Mouse (Mus musculus): Measurements from ENCODE around the gene Agap3.

The Agap3 gene

DNA sequence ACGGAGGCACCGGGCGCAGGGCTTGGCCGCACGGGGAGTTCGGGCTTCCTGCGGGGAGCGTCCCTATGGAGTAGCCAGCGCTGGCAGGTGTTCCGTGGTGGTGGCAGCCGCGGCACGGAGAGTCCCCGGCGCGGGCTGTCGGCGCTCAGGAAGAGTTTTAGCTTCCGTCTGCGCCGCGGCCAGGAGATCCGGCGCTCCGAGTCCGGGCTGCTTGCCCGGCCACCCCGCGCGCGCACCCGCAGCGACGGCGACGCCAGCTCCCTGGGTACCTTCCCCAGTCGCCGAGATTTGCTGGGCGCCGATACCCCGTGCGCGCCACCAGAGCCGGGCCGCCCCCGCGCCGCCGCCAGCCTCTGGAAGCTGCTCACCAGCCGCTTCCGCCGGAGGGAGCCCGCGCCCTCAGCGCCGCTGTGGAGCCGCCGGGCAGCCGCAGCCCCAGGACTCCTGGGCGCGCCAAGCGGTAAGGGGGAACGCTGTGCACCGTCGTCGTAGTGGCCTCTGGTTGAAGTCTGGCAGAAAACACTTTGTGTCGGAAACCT, 22.8 kb downstream of the Agap3 start:
- peak; percentile 75 for DNase-seq (ENCODE audit: low spot score)

DNA sequence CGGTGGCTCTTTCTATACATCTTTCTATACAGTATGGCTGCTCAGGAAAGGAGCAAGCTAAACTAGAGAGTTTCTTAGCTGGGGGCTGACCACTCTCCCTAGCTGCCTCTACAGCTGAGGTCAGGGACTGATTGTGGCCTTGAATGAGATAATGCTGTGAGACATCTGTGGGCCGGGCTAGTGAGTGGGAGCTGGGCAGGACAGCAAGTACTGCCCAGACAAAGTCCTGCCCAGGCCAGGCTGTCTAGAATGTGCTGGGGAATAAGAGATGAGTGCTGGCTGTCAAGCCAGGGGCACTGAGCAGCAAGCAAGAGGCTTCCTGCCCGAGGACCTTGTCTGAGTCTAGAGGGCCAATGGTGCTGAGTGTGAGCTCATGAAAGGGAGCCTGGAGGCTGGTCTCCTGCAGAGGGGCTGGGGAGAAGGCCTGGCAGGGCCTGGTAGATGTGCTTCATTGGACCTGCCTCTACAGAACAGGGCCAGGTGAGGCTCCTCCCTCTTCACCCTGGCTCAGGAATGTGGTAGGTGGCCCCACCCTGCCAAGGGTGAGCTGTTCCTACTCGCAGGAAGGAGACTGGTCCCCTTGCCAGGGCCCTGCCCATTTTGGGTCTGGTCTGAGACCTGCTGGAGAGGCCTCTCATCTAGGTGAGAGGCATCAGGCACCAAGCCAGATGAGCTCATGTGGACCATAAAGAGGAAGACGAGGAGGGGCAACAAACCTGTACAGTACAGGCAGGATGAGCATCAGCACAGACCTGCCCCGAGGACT, 23.7 kb downstream of the Agap3 start:
- DNase-seq (ENCODE audit: low spot score): peak; percentile 55

GRCm38 (mm10) chr5:24477909-24478308, 25.9 kb downstream of the Agap3 start:
- no peak for DNase-seq (ENCODE audit: low spot score)

GRCm38 (mm10) chr5:24481647-24482046, 29.7 kb downstream of the Agap3 start:
- DNase-seq (ENCODE audit: low spot score): peak; percentile 60

DNA sequence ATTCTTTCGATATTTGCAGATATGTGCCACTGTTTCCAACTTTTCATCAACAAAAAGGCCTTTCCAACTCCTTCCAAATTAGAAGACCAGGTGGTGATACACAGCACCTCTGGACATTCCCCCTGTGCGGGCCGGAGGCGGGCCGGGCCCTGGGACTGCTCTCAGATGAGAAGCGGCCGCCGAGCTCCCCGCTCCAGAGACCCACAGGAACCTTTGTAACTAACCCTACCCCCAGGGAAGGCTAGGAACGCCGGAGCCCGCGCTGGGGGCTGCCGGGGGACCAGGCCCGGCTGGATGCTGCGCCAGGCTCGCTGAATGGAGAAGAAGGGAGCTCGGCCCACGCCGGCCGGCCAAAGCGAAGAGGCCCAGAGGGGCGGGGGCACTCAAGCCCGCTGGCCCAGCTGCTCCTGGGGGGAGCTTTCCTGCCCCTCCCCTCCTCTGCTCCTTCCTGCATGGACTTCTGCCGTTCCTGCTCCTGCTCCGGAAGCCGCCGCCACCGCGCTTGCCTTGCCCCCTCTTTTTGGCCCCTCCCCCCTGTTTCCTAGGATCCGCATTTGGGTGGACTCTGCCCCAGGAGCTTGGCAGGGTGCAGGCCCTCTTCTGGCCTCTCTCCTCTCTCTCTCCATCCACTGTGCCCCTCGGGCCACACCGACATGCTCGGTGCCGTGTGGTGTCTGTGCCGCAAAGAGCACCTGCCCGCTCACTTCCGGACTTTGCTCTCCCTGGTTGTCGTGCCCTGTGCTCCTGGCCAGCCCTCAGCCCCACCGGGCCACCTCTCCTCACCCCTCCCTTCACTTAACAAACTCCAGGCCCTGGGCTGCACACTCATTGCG, 30.5 kb downstream of the Agap3 start:
- DNase-seq (ENCODE audit: low spot score): no peak

DNA sequence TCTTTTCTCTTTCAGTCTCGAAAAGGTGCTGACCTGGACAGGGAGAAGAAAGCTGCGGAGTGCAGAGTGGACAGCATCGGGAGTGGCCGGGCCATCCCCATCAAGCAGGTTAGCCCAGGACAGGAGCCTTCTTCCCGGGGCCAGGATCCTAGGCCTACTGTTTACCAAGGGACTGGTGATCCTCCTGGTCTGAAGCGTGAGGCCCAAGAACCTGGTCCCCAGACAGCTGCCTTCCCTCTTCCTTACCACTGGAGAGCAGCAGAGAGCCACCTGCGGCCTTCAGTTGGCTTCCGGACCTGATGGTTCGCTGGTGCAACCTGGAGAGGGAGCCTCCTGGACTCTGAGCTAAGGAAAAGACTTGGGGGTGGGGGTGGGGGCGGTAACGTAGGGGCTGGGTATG, 31.3 kb downstream of the Agap3 start:
- peak; percentile 66 for DNase-seq (ENCODE audit: low spot score)

DNA sequence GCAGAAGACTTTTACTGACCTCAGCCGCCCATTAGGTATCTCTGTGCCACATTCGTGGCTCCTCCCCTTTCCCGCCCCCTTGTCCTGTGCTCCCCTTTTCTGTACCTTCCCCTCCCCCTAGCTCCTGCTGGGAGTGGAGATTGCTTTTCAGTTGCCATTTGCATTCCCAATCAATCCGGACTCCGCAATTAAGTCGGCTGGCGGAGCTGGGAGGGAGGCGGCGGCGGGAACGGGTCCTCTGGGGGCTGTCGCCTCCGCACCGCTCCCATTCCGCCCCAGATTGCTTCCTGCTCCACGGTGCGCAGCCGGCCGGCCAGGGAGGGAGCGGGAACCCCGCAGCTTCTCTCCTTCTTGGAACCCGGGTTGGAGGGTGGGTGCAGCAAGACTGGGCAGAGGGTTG, 33.0 kb downstream of the Agap3 start:
- no peak for DNase-seq (ENCODE audit: low spot score)

DNA sequence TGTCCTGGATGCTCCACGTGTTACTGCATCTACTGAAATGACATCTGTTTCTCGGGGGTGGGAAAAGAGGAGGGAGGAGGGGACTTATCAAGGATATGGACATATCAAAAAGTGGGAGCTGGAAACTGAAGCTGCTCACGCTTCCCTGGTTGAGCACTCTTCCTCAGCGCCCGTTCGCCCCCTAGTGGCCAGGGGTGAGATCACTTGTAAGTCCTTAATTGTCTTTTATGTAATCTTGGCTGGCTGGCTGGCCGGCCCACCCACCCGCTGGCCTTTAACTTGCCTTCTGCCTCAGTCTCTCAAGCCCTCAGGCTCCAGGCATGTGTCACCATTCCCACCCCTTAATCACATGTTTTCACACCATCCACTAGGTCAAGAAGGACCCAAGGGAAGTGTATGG, 34.1 kb downstream of the Agap3 start:
- peak; percentile 81 for DNase-seq (ENCODE audit: low spot score)

- no peak for DNase-seq (ENCODE audit: low spot score)
These were observed 34.8 kb downstream of the Agap3 start for GRCm38 (mm10) chr5:24486738-24487137.

- DNase-seq (ENCODE audit: low spot score): no peak
These were observed 38.5 kb downstream of the Agap3 start for GRCm38 (mm10) chr5:24490413-24490920.

- DNase-seq (ENCODE audit: low spot score): no peak
These were observed 40.7 kb downstream of the Agap3 start for GRCm38 (mm10) chr5:24492546-24493285.

- no peak for DNase-seq (ENCODE audit: low spot score)
These were observed 43.0 kb downstream of the Agap3 start for GRCm38 (mm10) chr5:24495019-24495418.

DNA sequence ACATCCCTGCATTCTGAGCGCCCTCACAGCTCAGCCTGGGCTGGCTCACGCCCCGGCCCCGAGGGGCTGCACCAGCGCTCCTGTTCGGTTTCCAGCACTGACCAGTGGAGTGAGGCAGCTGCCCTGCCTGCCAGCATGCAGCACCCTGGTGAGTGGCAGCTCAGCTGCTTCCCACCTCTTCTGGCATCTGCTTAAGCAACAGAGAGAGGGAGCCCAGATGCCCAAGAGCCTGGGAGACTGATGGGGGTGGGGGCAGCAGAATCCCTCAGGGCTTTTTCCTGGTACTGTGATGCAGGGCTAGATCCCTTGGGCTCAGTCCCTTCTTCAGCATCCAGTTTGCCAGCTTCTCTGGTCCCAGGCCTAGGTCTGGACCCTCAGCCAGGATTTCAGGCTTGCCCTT, 44.8 kb downstream of the Agap3 start:
- no peak for DNase-seq (ENCODE audit: low spot score)

GRCm38 (mm10) chr5:24497526-24497925, 45.5 kb downstream of the Agap3 start:
- DNase-seq (ENCODE audit: low spot score): no peak

GRCm38 (mm10) chr5:24499113-24499512, 47.1 kb downstream of the Agap3 start:
- DNase-seq (ENCODE audit: low spot score): no peak

DNA sequence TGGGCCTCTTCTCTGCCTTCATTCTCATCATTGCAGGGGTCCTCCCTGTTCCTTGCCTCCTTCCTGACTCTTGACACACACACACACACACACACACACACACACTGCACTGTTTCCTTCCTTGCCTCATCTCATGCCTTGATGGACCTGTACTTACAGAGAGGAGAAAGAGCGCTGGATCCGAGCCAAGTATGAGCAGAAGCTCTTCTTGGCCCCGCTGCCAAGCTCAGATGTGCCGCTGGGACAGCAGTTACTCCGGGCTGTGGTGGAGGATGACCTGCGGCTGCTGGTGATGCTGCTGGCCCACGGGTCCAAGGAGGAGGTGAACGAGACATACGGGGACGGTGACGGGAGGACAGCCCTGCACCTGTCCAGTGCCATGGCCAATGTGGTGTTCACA, 48.9 kb downstream of the Agap3 start:
- no peak for DNase-seq (ENCODE audit: low spot score)

GRCm38 (mm10) chr5:24502786-24503185, 50.8 kb downstream of the Agap3 start:
- no peak for DNase-seq (ENCODE audit: low spot score)

DNA sequence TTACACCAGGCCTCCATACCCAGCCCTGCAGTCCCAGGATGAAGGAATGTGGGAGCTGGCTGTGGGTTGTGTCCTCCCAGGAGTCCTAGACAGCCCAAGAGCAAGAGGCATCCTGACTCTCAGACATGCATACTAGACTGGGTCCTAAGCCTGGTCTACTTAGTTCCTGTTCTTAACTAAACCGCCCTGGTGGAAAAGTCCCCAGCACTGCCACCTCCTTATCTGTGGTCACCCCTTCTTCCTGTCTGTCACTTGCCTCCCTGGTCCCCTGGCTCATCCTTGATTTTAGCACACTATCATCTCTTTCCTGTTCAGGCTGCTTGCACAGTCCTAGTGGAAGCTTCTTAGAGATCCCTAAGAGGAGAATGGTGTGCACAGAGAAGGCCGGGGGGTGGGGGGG, 53.5 kb downstream of the Agap3 start:
- DNase-seq (ENCODE audit: low spot score): no peak

GRCm38 (mm10) chr5:24508406-24508805, 56.4 kb downstream of the Agap3 start:
- no peak for DNase-seq (ENCODE audit: low spot score)

DNA sequence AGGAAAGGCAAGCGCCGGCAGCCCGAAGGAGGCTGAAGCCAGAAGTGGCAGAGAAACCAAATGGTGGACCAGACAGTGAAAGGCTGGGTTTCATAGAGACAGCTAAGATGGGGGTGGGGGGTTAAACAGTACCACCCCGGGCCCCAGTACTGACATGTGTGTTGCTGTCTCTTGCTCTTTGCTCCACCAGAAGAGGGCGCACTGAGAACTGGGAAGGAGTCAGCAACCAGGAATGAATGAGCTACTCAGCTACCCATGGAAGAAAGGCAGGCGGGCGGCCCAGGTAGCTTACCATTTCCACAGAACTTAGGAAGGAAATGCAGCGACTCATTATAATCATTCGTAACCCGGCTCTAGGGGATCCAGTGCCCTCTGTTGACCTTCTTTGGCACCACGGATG, 58.7 kb downstream of the Agap3 start:
- peak; percentile 30 for DNase-seq (ENCODE audit: low spot score)

DNA sequence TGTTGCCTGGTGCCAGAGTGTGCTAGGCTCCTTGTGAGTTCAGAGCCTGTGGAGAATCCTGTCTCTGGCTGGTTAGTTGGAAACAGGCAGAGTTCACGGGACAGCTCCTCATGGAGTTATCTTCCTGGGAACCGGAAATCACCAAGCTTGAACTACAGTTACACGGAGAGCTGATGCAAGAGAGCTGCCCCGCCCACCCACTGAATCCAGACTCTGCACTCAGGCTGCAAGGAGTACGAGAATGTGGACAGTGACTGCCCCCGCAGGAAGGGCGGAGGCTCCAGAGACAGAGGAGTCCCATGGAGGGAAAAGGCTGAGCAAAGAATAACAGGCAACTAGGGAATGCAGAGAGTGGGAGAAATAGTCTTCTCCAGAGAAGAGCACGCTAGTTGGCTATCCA, 60.3 kb downstream of the Agap3 start:
- peak; percentile 35 for DNase-seq (ENCODE audit: low spot score)

DNA sequence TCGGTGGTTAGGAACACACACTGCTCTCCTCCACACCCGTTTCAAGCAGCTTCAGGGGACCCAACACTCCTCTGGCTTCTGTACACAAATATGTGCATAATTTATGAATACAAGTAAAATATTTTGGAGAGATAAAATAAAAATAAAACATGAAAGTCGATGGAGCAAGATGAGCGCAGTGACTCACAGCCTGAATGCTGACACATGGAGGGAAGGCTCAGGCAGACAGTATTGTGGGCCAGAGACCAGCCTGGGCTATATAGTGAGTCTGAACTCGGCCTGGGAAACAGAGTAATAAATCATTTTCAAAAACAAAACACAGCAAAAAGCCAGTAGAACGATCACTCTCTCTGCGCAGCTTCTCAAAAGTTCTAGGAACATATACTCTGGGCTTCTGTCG, 69.4 kb downstream of the Agap3 start:
- no peak for DNase-seq (ENCODE audit: low spot score)
